9 mouse cellular contexts compared by ENCODE assay signal in the genomic region with DNA sequence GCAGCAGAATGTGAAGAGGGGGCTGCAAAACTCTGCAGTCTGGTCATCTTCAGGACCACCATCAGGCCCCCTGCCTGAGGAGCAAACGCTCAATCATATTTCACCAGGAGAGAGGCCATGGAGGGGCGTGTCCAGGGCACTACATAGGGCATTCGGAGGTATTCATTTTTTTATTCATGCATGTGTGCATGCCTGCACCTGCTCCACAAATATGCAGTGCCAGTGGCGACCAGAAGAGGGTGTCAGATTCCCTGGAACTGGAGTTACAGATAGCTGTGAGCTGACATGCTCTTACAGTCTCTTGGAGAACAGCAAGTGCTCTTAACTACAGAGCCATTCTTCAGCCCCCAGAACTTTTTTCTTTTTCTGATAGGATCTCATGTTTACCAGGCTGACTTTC. TPM values are rescaled to one million over a fixed set of nuclear protein-coding genes. Genes with fewer than 3 reads are reported as not detected.
DNase-seq lines count a peak whose midpoint lies in the region; ATAC-seq lines count a peak whose summit lies in the region.
"Had no signal": no experiment of that assay in that cellular context is flagged by ENCODE, and none has a peak within 500 bp of the region (broad histone marks: within the 10 kb centered on the region; RNA-seq: fewer than 3 reads in every experiment).

No protein-coding gene starts in this region.

- H3K27me3 ChIP-seq in heart, embryonic 12.5 days (replicated peaks) = peaks cover 3% of the 10 kb centered on the region; the same call in 1 of the 2 replicates
- no peaks in the 10 kb centered on the region for H3K27me3 ChIP-seq in hindbrain, embryonic 14.5 days (ENCODE audit: control insufficient read depth, insufficient read depth, low read length)
- no peaks in the 10 kb centered on the region for H3K27me3 ChIP-seq in midbrain, embryonic 11.5 days (ENCODE audit: control insufficient read depth, insufficient read depth, low read length)

- peak; percentile 89 for DNase-seq in heart, adult 11 months
- peak; percentile 48 to 54 for DNase-seq in adrenal gland, adult 18-20 months (ENCODE audit: low spot score in 2 of 2)
- peak; percentile 60 for DNase-seq in embryo, embryonic 9.5 days (ENCODE audit: extremely low spot score)
- DNase-seq in hindbrain, embryonic 14.5 days (ENCODE audit: low spot score) = peak; percentile 74
- peak; percentile 38 to 55 for DNase-seq in left cerebral cortex, postnatal 10 days (ENCODE audit: extremely low spot score in 1 of 2, low spot score in 2 of 2)
- peak; percentile 94 for DNase-seq in midbrain, embryonic 11.5 days (ENCODE audit: low spot score, missing footprints)
- DNase-seq in testis, postnatal 10 days (ENCODE audit: low spot score) = peak; percentile 73

- no peak overlapping the region for H3K9ac ChIP-seq in heart, embryonic 12.5 days
- H3K9ac ChIP-seq in hindbrain, embryonic 14.5 days = no peak overlapping the region
- no peak overlapping the region for H3K9ac ChIP-seq in midbrain, embryonic 11.5 days (ENCODE audit: low read length)

- H3K9me3 ChIP-seq in heart, embryonic 12.5 days (replicated peaks) = no peaks in the 10 kb centered on the region
- H3K9me3 ChIP-seq in hindbrain, embryonic 14.5 days (ENCODE audit: control insufficient read depth, low read length) = peaks cover under 1% of the 10 kb centered on the region; the same call in 1 of the 2 replicates
- H3K9me3 ChIP-seq in midbrain, embryonic 11.5 days (ENCODE audit: control insufficient read depth, low read length) = no peaks in the 10 kb centered on the region

- no peaks in the 10 kb centered on the region for H3K4me1 ChIP-seq in heart, embryonic 12.5 days (replicated peaks)
- no peaks in the 10 kb centered on the region for H3K4me1 ChIP-seq in hindbrain, embryonic 14.5 days (replicated peaks; ENCODE audit: control insufficient read depth, insufficient read depth, low read length)
- no peaks in the 10 kb centered on the region for H3K4me1 ChIP-seq in midbrain, embryonic 11.5 days (ENCODE audit: control insufficient read depth, insufficient read depth, low read length)

- intact Hi-C loops in left cerebral cortex, postnatal 10 days (cut with DNase I) = loop anchor here (10.0 kb wide), 1 partner anchor 129 kb away; no protein-coding TSS in a partner anchor

- no peak overlapping the region for H3K4me3 ChIP-seq in heart, embryonic 12.5 days
- no peak overlapping the region for H3K4me3 ChIP-seq in hindbrain, embryonic 14.5 days (replicated peaks; ENCODE audit: low read length)
- no peak overlapping the region for H3K4me3 ChIP-seq in midbrain, embryonic 11.5 days (ENCODE audit: low read depth, low read length)

- WGBS in heart, embryonic 12.5 days = 36% methylated on average over 4 of the region's 4 CpGs
- WGBS in hindbrain, embryonic 14.5 days = 30% methylated on average over 4 of the region's 4 CpGs
- WGBS in midbrain, embryonic 11.5 days = 46% methylated on average over 4 of the region's 4 CpGs

- H3K36me3 ChIP-seq in heart, embryonic 12.5 days = no peaks in the 10 kb centered on the region
- H3K36me3 ChIP-seq in hindbrain, embryonic 14.5 days (replicated peaks; ENCODE audit: control insufficient read depth, insufficient read depth) = no peaks in the 10 kb centered on the region
- no peaks in the 10 kb centered on the region for H3K36me3 ChIP-seq in midbrain, embryonic 11.5 days (ENCODE audit: control insufficient read depth, insufficient read depth, low read length)

- no peak overlapping the region for H3K27ac ChIP-seq in heart, embryonic 12.5 days (ENCODE audit: poor library complexity, severe bottlenecking)
- H3K27ac ChIP-seq in hindbrain, embryonic 14.5 days = no peak overlapping the region
- no peak overlapping the region for H3K27ac ChIP-seq in midbrain, embryonic 11.5 days (ENCODE audit: low read depth, low read length)
- H3K27ac ChIP-seq: macrophage had no signal

- ATAC-seq in heart, embryonic 12.5 days (ENCODE audit: insufficient number of reproducible peaks, low FRiP score) = no peak
- peak; percentile 77; the same call in 1 of the 2 replicates for ATAC-seq in hindbrain, embryonic 14.5 days (ENCODE audit: low FRiP score)
- ATAC-seq in midbrain, embryonic 11.5 days (ENCODE audit: low FRiP score) = peak; percentile 52; the same call in 1 of the 2 replicates

- H3K4me2 ChIP-seq in heart, embryonic 12.5 days = no peak overlapping the region
- H3K4me2 ChIP-seq in hindbrain, embryonic 14.5 days (replicated peaks) = no peak overlapping the region
- H3K4me2 ChIP-seq in midbrain, embryonic 11.5 days = no peak overlapping the region

RNA-seq across cellular contexts. Expression of a gene that starts 56.4 kb away (rescaled TPM):
- polyA plus RNA-seq in heart, embryonic 12.5 days (2016; fragmentation: Nextera tagmentation; extraction: Ambion mirVana) = not detected in 2 replicates
- not detected for total RNA-seq in adrenal gland, adult 18-20 months (2021)
- polyA plus RNA-seq in hindbrain, embryonic 14.5 days (2014; fragmentation: Nextera tagmentation; extraction: Ambion mirVana) = 0.70 and 0.98 TPM in 2 replicates
- total RNA-seq in left cerebral cortex, postnatal 10 days (2021) = 10 to 100 TPM; 16.2 to 17.3 TPM
- polyA plus RNA-seq in midbrain, embryonic 11.5 days (2014; fragmentation: Nextera tagmentation; extraction: Ambion mirVana) = 0.10 TPM in 1 of 2 replicates, not detected in the other
- polyA plus RNA-seq: macrophage had no signal
